Mouse (Mus musculus) thymus, adult 2 months (tissue): ENCODE measurements around the gene Hmgb3.

Experiments used
- CTCF ChIP-seq: fragments of 200-500 bp; IDR thresholded peaks from 2 replicates; pipeline ENCODE4 v1.5.1; 2012; ENCODE audit warnings: mild to moderate bottlenecking, control low read depth, low read length, moderate library complexity, borderline replicate concordance; ENCODE audit not compliant: control insufficient read depth, poor library complexity, insufficient read depth; ENCODE audit errors: extremely low read depth
- POLR2A ChIP-seq: fragments of 200-500 bp; IDR thresholded peaks from 2 replicates; pipeline ENCODE4 v1.6.1; 2012; ENCODE audit warnings: mild to moderate bottlenecking, low read length, control low read depth, moderate library complexity; ENCODE audit not compliant: control insufficient read depth, poor library complexity, insufficient read depth; ENCODE audit errors: extremely low read depth

GRCm38 (mm10) chrX:71556115-71556941, 610 bp downstream of the Hmgb3 start:
- TF ChIP-seq CTCF = no peak
- no peak for TF ChIP-seq POLR2A
